Mouse (Mus musculus): ENCODE measurements around the gene Exoc6.
"Not testable (repeated sequence)": the region's sequence is repeated elsewhere in the genome, so short reads cannot be mapped to it uniquely, and the experiment has no call there.

Gene Exoc6

GRCm38 (mm10) chr19:37550101-37551039 lies at the start of gene Exoc6:
Exoc6 (plus strand) TSS chr19:37550418.
- peak; percentile 91 for ATAC-seq (ENCODE audit: insufficient number of reproducible peaks, low FRiP score, low TSS enrichment)

GRCm38 (mm10) chr19:37502996-37503395 lies 47.2 kb upstream of the Exoc6 start:
- no peak for ATAC-seq (ENCODE audit: insufficient number of reproducible peaks, low FRiP score, low TSS enrichment)

GRCm38 (mm10) chr19:37506066-37506465 lies 44.2 kb upstream of the Exoc6 start:
- no peak for ATAC-seq (ENCODE audit: insufficient number of reproducible peaks, low FRiP score, low TSS enrichment)

GRCm38 (mm10) chr19:37506614-37507013 lies 43.6 kb upstream of the Exoc6 start:
- ATAC-seq (ENCODE audit: insufficient number of reproducible peaks, low FRiP score, low TSS enrichment): no peak

- ATAC-seq (ENCODE audit: insufficient number of reproducible peaks, low FRiP score, low TSS enrichment): no peak
Measured at GRCm38 (mm10) chr19:37509725-37510124, 40.5 kb upstream of the Exoc6 start.

- no peak for ATAC-seq (ENCODE audit: insufficient number of reproducible peaks, low FRiP score, low TSS enrichment)
Measured at GRCm38 (mm10) chr19:37514811-37515292, 35.4 kb upstream of the Exoc6 start.

- no peak for ATAC-seq (ENCODE audit: insufficient number of reproducible peaks, low FRiP score, low TSS enrichment)
Measured at GRCm38 (mm10) chr19:37517419-37517818, 32.8 kb upstream of the Exoc6 start.

GRCm38 (mm10) chr19:37520740-37521433 lies 29.3 kb upstream of the Exoc6 start:
- no peak for ATAC-seq (ENCODE audit: insufficient number of reproducible peaks, low FRiP score, low TSS enrichment)

- no peak for ATAC-seq (ENCODE audit: insufficient number of reproducible peaks, low FRiP score, low TSS enrichment)
Measured at GRCm38 (mm10) chr19:37521434-37521781, 28.8 kb upstream of the Exoc6 start.

GRCm38 (mm10) chr19:37523280-37524062 lies 26.7 kb upstream of the Exoc6 start:
- ATAC-seq (ENCODE audit: insufficient number of reproducible peaks, low FRiP score, low TSS enrichment): no peak

GRCm38 (mm10) chr19:37525925-37526324 lies 24.3 kb upstream of the Exoc6 start:
- ATAC-seq (ENCODE audit: insufficient number of reproducible peaks, low FRiP score, low TSS enrichment): no peak

GRCm38 (mm10) chr19:37526768-37527167 lies 23.4 kb upstream of the Exoc6 start:
- ATAC-seq (ENCODE audit: insufficient number of reproducible peaks, low FRiP score, low TSS enrichment): no peak

- ATAC-seq (ENCODE audit: insufficient number of reproducible peaks, low FRiP score, low TSS enrichment): not testable (repeated sequence)
Measured at GRCm38 (mm10) chr19:37527736-37528135, 22.5 kb upstream of the Exoc6 start.

GRCm38 (mm10) chr19:37528581-37528980 lies 21.6 kb upstream of the Exoc6 start:
- no peak for ATAC-seq (ENCODE audit: insufficient number of reproducible peaks, low FRiP score, low TSS enrichment)

GRCm38 (mm10) chr19:37529296-37529695 lies 20.9 kb upstream of the Exoc6 start:
- ATAC-seq (ENCODE audit: insufficient number of reproducible peaks, low FRiP score, low TSS enrichment): no peak

GRCm38 (mm10) chr19:37529975-37530515 lies 20.2 kb upstream of the Exoc6 start:
- no peak for ATAC-seq (ENCODE audit: insufficient number of reproducible peaks, low FRiP score, low TSS enrichment)

- ATAC-seq (ENCODE audit: insufficient number of reproducible peaks, low FRiP score, low TSS enrichment): no peak
Measured at GRCm38 (mm10) chr19:37530601-37531000, 19.6 kb upstream of the Exoc6 start.

- no peak for ATAC-seq (ENCODE audit: insufficient number of reproducible peaks, low FRiP score, low TSS enrichment)
Measured at GRCm38 (mm10) chr19:37531200-37531845, 18.9 kb upstream of the Exoc6 start.

- ATAC-seq (ENCODE audit: insufficient number of reproducible peaks, low FRiP score, low TSS enrichment): no peak
Measured at GRCm38 (mm10) chr19:37533196-37533595, 17.0 kb upstream of the Exoc6 start.

Measured in cerebellum, adult (tissue).